Mouse (Mus musculus) spleen, adult 2 months (tissue): ENCODE results near the gene Magel2.

Experiments used
- CTCF ChIP-seq: fragments of 200-500 bp; IDR thresholded peaks from 2 replicates; pipeline ENCODE4 v1.5.1; 2011; ENCODE audit warnings: mild to moderate bottlenecking, inconsistent platforms; ENCODE audit not compliant: insufficient read depth, insufficient read length, insufficient replicate concordance; ENCODE audit errors: extremely low read depth
- POLR2A ChIP-seq: fragments of 200-500 bp; IDR thresholded peaks from 2 replicates; pipeline ENCODE4 v1.6.1; 2011; ENCODE audit warnings: low read depth, low read length, inconsistent platforms

- TF ChIP-seq CTCF (no peak), POLR2A (no peak)
These were observed 15.4 kb downstream of the Magel2 start for GRCm38 (mm10) chr7:62392202-62392601.
